Mouse (Mus musculus) kidney, postnatal 4 days (tissue): ENCODE results near the gene Atoh8.

Source experiments
- DNase-seq, 2 experiments: peaks; one replicate each; pipeline ENCODE4 v3.0.0; 2021; ENCODE audit warnings: mixed read lengths in 2 of 2

Atoh8 gene

DNA sequence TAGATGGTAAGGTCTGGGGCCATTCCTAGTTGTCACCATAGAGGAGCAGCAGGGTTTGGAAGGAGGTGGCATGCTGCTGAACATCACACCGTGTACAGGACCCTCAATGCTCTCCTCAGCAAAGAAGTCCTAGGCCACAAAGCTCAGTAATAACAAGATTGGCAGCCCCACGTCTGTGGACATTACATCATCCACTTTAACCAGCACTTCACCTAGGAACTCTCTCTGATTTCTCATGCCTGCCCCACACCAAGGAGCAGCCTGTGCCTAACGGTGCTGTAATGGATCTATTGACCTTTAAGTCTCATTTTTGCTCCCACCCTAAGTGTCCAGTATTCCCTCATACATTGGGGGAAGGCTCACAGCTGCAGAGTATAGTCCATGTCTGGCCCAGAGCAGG, 9.7 kb downstream of the Atoh8 start:
- DNase-seq = no peak

DNA sequence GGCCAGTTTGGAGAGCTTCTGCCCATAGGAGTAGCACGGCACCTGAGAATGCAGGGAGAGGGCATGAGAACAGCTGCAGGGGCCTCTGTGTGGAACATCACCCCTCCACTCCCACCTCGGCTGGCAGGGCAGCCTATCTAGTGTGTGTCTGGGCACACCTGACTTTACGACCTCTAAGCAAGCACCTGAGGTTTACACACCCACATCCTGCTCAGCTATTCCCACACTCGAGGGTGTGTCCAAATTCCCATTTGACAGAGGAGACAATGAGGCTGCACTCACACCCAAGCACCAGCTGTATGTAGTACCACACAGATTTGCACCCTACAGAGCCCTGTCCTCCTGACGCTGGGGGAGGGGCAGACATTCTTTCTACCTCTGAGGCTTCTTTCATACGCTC, 11.5 kb downstream of the Atoh8 start:
- no peak for DNase-seq

DNA sequence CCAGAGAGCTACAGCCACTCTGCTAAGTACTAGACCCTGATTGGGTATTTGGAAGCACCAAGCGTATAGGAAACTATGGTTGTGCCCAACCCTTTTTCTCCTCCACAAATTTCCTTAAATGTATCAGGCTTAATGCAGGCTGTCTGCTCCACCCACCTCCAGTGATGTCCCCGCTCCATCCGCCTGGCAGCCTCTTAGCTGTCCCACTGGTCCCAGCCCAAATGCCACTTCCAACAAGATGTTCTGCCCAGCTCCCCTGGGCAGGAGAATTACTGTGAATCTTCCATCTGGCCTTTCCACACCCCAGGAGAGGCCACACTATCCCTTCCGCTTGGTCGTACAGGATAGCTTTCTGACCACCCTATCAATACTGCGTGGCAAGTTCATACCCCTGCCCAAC, 12.5 kb downstream of the Atoh8 start:
- no peak for DNase-seq

DNA sequence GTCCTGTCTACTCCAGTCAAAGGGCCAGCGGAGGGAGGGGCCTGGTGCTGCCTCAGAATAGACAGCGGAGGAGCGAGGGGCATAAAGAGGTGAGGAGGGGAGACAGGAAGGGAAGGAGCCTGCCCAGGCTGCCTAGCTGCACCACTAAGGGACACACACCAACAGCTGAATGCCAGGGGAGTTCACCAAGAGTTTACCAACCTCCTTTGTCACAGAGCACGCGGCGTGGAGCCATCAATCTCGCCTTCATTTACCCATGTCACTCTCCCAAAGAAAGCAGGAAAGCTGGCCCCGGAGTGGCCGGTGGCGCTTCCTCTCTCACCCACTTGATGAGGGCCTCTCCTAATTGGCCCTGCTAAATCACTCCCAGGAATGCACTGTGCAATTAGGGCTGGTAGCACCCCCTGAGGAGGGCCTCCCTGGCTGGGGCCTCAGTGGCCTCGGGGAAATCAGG, 13.1 kb downstream of the Atoh8 start:
- DNase-seq = peak in 1 of 2 experiments; percentile 50

DNA sequence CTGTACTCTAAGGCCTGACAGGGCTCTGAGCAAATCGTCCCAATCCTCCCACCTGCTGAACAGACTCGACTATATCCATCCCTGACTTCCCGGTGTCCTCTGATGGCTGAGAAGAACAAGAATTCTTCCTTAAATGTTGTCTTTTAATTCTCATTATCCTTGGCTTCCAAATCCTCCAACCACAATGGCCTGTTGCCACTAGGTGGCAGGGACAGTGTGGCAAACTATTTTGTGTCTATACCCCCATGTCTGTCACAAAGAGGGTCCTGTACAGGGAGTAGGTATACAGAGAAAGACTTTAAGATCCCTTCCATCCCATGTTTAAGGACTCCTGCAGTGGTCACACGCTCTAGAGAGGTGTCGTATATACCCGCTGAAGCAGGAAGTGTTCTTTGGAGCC, 14.1 kb downstream of the Atoh8 start:
- DNase-seq = no peak

DNA sequence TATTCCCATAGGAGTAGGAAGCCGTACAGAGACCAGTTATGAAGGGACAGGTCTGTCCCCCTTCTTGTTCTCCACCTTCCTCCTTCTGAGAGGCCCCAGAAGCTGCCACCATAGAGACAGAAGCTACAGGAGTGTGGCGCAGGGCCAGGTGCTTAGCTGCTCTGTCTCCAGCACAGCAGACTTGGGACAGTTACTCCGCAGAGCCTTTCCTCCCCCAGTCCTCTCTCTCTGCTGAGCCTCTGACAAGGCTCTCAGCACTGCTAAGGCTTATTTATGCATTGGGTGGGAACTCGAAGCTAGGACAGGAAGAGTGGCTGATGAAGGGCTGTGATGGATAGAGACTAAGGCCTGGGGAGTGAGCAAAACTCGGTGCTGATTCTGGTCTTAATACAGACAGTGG, 15.8 kb downstream of the Atoh8 start:
- DNase-seq = peak; percentile 65 to 71

DNA sequence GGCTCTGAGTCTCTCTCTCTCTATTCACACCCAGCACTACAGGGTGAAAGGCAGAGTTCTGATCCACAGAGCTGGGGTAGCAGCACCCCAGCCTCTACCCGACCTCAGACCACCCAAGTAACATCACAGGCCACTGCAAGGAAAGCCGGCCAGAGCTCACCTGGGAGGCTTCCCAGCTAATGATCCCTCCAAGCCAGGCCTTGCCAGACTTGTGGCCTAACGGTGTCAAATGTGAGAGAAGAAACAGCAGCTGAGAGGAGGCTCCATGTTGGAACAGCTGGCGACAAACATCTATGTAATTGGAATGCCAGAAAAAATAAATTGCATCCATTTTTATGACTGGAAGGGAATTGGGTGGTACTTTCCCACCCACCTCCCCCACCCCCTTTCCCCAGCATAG, 17.1 kb downstream of the Atoh8 start:
- peak; percentile 47 to 63 for DNase-seq

DNA sequence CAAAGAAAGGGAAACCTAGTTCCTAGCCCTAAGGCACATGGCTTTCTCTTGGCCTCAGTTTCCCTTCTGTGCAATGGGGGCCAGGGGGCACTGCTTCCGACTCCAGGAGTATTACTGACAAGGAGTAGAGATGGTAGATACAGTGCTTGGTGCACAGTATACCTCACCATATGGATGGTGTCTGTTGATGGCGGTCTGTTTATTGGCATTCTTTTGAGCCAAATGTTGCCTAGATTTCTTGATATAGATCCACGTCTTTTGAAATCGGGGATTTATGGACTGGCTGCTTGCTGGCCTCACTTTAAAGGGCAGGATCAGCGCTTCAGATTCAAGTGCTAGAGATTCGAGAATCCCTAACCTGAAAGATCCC, 18.0 kb downstream of the Atoh8 start:
- DNase-seq = no peak

DNA sequence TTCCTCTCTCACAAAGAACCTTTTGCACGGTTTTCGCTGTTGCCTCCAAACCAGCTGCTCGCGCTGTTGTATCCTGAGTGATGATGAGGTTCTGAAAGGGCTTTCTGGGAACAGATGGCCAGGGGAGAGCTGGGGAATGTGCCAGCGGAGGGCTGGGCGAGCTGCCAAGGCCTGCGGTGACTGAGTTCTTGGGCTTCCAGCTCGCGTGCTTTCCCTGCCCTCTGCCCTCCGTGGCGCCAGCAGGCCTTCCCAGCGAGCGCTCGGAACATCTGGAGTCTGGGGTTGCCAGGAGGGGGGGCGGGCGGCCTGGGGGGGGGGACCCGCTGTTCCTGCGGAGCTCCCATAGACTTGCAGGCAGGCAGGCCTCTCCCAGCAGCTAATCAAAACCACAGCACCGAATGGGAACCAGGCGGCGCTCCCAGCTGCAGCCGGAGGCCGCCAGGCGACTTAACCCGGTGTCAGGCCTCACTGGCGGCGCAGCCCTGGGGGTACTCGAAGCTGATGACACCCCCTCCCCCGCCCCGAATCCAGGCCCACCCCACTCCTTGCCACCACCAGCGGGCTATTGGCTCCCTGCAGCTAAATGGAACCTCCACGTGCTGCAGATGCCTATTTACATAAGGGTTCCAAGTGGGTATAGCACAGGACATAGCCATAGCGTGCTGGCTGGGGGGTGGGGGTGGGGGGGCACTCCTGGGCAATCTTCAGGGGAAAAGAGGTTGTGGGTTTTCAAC, 18.5 kb downstream of the Atoh8 start:
- peak; percentile 99 for DNase-seq

DNA sequence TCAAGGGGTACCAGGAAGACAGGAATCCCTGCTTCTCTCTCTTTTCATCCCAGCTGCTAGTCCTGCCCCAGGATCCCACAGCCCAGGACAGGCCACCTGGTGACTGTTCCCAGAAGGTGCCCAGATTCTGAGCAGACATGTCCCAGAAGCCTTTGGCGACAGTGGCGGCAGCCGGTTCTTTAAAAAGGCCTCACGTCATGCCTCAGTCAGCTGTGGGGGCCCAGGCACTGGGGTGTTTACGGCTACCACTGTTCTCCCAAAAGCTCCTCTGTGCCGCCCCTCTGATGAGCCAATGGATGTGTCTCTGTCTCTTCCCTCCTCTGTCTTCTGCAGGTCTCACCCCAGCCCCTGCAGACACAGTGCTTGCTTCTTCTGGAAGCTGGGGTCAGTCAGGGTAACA, 19.8 kb downstream of the Atoh8 start:
- no peak for DNase-seq

DNA sequence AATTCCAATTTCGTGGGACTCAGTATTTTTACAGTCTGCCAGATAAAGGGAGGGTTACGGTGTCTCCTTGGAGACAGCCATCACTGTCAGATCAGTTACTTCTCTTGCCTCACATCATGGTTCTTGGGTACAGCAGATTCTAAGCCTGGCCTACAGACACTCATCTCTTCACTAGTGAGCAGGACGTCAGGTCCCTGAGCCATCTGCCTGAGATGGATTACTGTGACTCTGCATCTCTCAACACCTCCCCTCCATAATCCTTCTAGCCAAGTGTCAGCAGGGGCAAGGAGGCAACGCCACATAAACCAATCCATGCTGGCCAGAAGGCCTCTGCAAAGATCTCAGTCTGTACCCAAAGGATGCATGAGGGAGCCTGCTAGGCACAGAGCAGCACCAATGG, 24.0 kb downstream of the Atoh8 start:
- DNase-seq = no peak

DNA sequence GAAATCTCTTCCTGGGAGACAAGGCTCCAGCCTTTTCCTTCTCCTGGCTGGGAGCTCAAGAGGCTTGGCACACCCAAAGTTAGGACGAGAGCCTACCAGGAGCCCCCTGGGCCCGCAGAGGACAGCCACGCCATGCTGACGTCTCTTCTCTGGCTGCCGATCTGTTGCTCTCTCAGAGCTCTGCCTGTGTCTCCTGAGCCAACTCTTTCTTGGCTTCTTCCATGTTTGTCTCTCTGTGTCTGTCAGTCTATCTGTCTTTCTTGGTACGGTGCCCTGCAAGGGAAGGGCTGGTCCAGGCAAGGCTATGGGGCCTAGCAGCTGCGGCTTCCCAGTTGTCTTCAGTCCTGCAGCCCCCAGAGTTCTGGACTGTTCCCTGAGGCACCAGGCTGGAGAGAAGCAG, 24.6 kb downstream of the Atoh8 start:
- no peak for DNase-seq

DNA sequence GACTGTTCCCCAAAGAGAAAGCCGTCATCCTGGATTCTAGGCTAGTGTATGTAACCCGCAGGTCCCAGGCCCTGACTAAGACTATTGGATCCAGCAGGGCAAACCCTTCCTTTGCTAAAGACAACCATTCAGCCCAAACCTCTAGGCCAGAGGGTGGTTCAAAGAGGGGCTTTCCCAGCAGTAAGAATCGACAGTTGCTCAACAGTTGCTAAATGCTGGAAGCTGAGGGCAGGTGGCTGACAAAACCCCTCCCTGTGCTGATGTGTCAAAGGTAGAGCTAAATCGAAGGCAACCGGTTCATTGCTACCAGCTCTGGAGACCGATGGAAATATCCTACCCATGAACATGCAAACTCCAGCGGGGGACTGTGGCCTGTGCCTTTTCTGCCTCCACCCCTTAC, 25.6 kb downstream of the Atoh8 start:
- DNase-seq = no peak

DNA sequence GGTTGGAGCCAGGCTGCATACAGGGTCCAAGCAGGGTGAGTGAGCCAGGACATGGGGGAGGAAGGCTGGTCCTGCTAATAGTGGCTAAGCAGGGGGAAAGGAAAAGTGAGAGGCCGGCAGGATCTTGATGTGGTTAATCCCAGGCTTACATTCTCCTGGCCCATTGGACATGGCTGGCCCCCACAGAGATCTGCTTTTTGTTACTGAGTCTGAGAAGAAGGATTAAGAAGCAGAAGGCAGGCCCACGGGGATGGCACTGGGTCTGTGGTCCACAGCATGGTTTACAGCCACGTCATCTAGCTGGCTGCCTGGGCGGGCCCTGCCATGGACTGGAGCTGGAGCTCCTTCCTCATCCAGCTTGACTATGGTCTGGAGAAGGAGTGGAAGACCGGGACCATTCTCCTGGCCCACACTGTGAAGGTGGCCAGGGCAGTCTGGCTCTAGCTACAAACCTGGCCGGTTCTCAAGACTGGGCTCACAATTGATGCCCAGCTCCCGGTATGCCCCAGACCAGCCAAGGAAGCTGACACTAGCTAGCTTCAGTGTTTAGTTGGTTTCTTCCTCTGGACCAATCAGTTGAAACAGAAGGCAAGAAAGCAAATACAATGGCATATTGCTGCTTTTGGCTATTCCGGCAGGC, 26.9 kb downstream of the Atoh8 start:
- no peak for DNase-seq

DNA sequence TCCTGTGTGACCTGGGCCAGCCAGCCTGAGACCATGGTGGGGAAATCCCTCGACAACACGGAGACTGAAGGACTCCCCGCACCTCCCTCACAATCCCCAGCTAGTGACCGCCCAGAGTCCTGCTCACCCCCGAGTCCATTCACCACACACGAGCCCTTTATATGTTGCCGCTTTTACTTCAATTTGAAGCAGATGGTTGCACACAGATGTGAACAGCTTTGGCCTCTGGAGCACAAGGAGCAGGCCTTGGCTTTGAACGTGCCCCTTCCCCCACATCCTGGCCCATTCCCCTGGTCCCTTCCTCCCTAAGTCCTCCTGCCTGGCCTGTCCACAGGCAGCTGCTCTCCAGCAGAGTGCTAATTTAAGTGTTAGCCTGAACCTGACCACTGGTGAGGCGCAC, 29.4 kb downstream of the Atoh8 start:
- no peak for DNase-seq

DNA sequence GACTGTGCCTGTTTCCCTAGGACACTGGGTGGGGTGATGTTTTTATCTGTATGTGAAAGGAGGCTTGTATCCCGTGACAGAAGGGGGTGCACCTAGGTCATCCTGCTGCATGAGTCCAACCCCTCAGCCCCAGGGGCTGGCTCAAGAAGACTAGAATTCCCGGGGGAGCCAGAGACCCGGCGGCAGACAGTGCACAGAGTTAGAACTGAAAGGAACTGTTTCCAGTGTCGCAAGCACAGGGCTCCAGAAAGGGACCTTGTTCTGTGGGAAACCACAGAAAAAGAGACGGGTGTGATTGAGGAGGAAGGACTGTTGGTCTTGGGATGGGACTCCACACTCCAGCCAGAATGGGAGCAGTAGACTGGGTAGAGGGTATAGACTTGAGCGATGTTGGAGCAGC, 30.5 kb downstream of the Atoh8 start:
- no peak for DNase-seq

DNA sequence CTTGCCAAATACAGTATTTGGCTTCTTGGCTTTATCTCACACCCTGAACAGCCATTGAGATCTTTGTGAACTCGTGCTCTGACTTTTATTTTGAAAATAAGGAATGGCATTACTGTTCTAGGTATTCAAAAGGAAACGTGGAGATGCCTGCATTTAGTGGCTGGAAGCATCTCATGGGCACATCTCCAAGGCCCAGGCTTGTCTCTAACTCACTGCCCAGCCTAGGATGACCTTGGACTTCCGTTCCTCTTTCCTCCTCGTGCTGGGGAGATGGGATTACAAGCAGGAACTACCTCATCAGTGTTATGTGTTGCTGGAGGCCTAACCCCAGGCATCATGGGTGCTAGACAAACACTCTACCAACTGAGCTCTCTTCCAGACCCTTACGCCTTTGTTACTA, 32.1 kb downstream of the Atoh8 start:
- peak in 1 of 2 experiments; percentile 29 for DNase-seq

DNA sequence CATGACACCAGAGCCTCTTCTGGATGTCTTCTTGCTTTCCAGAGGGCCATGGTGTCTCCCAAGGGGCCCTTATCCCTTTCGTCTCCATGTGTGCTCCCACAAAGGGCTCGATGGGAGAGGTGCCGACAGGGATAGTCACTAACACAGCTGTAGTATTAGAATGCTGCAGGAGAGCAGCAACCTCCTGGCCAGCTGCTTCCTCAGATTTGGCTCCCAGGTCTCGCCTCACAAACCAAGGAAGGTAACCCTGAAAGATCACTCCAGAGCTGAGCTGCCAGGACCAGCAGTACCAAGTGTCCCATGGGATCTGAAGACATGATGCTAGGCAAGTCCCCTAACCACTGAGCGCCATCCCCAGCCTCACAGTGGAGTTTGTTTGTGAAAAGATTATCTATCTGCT, 32.6 kb downstream of the Atoh8 start:
- DNase-seq = no peak

DNA sequence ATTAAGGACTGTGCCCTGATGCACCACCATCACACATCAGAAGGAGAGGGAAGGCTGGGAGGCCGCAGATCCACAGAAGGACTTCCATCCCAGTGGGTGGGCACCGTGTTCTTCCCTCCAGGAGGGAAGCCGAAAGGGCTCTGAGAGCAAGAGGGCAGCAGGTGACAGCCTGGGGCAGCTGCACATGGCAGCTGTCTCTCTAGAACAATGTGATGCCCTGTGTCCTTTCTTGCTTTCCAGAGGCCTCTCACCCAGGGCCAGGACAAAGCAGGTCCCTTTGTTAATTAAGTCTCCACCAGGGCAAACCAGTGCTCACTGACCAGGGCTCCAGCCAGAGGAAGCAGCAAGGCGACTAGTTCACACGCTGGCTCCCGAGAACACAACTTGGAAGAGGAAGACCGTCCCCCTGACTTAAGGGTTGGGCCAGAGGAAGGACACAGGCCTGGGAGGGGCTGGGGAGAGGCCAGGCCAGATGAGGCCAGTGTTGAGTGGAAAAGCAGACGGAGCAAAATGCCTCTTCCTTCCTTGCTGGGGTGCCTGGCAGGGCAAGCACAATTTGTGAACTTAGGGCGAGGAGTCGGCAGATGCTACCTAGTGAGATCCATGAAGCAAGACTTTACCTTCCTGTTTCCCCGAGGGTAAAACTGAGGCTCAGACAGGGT, 34.7 kb downstream of the Atoh8 start:
- DNase-seq = peak in 1 of 2 experiments; percentile 49

DNA sequence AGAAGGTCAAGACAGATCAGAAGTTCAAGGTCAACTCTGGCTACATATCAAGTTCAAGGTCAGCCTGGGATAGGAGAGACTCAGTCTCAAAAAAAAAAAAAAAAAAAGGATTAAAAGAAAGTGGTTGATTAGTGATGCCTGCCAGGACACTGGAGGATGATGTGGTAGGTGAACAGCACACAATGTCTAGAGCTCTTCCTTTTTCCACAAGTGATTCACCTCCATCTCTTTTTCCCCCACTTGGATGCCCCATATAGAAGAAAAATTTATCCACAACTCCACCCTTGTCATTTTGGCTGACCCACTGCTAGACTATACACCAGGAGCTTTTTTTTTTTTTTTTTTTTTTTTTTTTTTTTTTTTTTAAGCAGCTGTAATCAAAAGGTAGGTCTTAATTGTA, 37.9 kb downstream of the Atoh8 start:
- no peak for DNase-seq

DNA sequence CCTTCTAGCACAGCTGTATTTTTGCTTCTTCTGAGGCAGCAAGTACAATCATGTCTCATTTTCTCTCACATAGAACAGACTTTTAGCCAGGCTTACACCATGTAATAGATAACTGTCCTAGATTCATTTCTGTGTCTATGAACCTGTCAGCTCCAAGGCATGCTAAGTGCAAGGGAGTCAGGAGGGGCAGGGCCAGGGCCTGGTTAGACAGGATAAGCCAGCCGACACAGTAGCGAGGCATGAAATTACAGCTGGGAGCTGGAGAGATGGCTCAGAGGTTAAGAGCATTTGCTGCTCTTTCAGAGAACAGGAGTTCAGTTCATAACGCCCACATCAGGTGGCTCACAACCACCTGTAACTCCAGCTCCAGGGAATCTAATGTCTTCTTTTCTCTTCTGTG, 38.7 kb downstream of the Atoh8 start:
- DNase-seq = no peak

DNA sequence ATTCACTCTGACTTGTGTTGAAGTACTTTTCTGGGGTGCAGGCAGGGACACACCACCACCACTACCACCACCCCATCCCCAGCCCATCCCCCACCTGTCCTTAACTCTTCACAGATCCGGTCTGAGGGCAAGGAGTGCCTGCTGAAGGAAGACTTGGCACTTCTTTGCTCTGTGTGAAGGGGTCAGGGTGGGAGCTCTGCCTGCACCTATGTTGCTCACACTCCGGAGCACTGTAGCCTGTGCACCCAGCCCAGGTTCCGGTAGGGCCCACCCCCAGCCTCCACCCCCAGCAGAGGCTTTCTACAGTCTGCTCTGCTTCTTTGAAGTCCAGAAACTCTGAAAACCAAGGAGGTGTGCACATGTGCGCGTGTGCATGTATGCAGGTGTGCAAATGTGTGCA, 44.8 kb downstream of the Atoh8 start:
- peak in 1 of 2 experiments; percentile 29 for DNase-seq

DNA sequence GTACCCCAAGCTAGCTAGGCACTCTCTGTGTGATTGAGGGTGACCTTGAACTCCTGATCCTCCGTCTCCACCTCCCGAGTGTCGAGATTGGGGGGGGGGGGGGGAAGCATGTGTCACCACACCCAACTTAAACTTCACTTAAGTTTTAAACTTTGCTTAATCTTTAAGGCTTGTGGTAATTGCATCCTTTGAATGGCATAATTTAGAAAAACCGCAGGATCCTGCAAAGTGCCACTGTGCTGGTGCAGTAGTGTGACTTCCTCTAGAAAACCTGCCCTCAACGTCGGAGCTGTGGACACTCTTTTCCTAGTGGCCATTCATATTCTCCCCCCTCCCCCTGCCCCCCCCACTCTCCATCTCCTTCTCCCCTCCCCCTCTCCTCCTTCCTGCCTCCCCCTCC, 45.3 kb downstream of the Atoh8 start:
- DNase-seq = no peak
